Mouse (Mus musculus) kidney, embryonic 14.5 days (tissue): ENCODE measurements around the gene Heph. TPM values are rescaled to one million over a fixed set of nuclear protein-coding genes. Genes with fewer than 3 reads are reported as not detected.
"Not testable (repeated sequence)": the region's sequence is repeated elsewhere in the genome, so short reads cannot be mapped to it uniquely, and the experiment has no call there.

Experiments
- ATAC-seq: fragments of 200-750 bp; cut with Nextera tagmentation; 2 replicates; pipeline ENCODE4 v1.8.0; 2017; ENCODE audit warnings: moderate number of reproducible peaks, mild to moderate bottlenecking, moderate TSS enrichment, moderate library complexity; ENCODE audit not compliant: low FRiP score, low TSS enrichment
- H3K27ac ChIP-seq: fragments of 300-500 bp; sonication (generic); 2 replicates; pipeline ENCODE4 v1.5.1; 2014; ENCODE audit warnings: low read depth, mild to moderate bottlenecking, low read length, moderate library complexity, mixed read lengths
- H3K27me3 ChIP-seq: fragments of 300-500 bp; sonication (generic); 2 replicates; pipeline ENCODE4 v1.6.1; 2014; ENCODE audit warnings: mild to moderate bottlenecking, low read length; ENCODE audit not compliant: control insufficient read depth, insufficient read depth
- H3K36me3 ChIP-seq: fragments of 300-500 bp; sonication (generic); 2 replicates; pipeline ENCODE4 v1.6.1; 2014; ENCODE audit warnings: low read length, mixed read lengths; ENCODE audit not compliant: control insufficient read depth, insufficient read depth
- H3K4me1 ChIP-seq: fragments of 300-500 bp; sonication (generic); 2 replicates; pipeline ENCODE4 v1.6.1; 2014; ENCODE audit warnings: low read length, mixed read lengths; ENCODE audit not compliant: control insufficient read depth, insufficient read depth
- H3K4me2 ChIP-seq: fragments of 300-500 bp; sonication (generic); replicated peaks from 2 replicates; pipeline ENCODE4 v1.6.1; 2014; ENCODE audit warnings: low read depth, mild to moderate bottlenecking, low read length
- H3K4me3 ChIP-seq: fragments of 300-500 bp; sonication (generic); 2 replicates; pipeline ENCODE4 v1.5.1; 2014; ENCODE audit warnings: mild to moderate bottlenecking, low read length
- H3K9ac ChIP-seq: fragments of 300-500 bp; sonication (generic); 2 replicates; pipeline ENCODE4 v1.6.1; 2014; ENCODE audit warnings: low read depth, mild to moderate bottlenecking, low read length, moderate library complexity
- H3K9me3 ChIP-seq: fragments of 300-500 bp; sonication (generic); 2 replicates; pipeline ENCODE4 v1.6.1; 2016; ENCODE audit warnings: low read length; ENCODE audit not compliant: control insufficient read depth
- WGBS: fragments of 180-500 bp; shearing (Covaris S2); extraction: QIAGEN DNeasy Blood & Tissue Kit; methylation state at CpG from one replicate; pipeline ENCODE4 v1.1.7; 2014; 5-methylcytosine and 5-hydroxymethylcytosine counted together
- polyA plus RNA-seq: library from polyadenylated mRNA; unstranded; fragments of >200 nt; fragmentation: Nextera tagmentation; extraction: Ambion mirVana; gene quantifications from 2 replicates; pipeline ENCODE4 v1.2.1, GENCODE M21; 2014

The Heph gene
- 10.9 and 24.5 TPM in 2 replicates for polyA plus RNA-seq

DNA sequence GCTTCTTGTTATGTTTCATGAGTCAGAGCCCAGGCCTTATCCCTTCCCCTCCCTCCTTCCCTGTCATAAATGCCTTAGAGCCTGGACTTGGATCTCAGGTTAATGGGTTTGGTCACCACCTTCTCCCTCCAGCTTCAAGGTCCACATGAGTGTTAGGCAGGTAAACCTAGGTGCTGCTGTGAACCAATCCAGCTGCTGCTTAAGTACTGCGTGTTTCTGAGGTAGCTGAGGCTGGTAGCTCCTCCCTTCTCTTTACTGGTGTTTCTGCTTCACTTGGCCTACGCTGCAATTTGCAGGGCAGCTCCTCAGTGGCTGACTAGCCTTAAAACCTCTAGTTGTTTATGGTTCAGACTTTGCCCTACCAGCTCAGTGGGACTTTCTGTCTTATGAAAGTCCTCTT is at the start of gene Heph:
Gene Heph (plus strand): TSS at position 211 of the 400 bp plus-strand sequence.
- H3K36me3 ChIP-seq = no peaks in the 10 kb centered on the region
- peak within 1 kb of the TSS; percentile 41 for H3K4me3 ChIP-seq
- peak within 1 kb of the TSS; percentile 38 for H3K4me2 ChIP-seq
- no peaks in the 10 kb centered on the region for H3K9me3 ChIP-seq
- no peaks in the 10 kb centered on the region for H3K4me1 ChIP-seq
- peak within 1 kb of the TSS; percentile 50; the same call in 1 of the 2 replicates for H3K9ac ChIP-seq
- WGBS = 61% methylated on average over 2 of the region's 2 CpGs
- H3K27me3 ChIP-seq = no peaks in the 10 kb centered on the region
- no peak within 1 kb of the TSS for H3K27ac ChIP-seq
- peak; percentile 60; the same call in 1 of the 2 replicates for ATAC-seq

DNA sequence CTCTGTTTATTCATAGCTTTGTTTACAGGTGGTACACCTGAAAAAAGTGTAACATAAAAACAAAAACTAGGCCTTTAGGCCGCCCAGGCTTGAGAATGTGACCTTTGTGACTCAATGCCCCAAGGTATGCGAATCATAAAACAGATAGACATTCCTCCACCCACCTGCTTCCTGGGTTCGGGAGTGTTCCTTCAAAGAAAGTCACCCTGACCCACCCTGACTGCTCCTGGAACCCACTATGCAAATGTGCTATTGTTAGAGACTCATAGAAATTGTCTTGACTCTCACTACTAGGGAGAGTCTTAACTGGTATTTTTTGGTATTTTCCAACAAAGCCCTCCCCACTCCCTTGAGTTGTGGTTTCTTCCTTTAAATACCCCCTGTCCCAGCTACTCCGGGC is 39.8 kb upstream of the Heph start:
- H3K36me3 ChIP-seq, H3K9me3 ChIP-seq, H3K27ac ChIP-seq, H3K4me1 ChIP-seq, H3K9ac ChIP-seq, H3K4me3 ChIP-seq, H3K27me3 ChIP-seq, H3K4me2 ChIP-seq, ATAC-seq: not testable (repeated sequence)
- WGBS = 80% methylated on average over 4 of the region's 4 CpGs

GRCm38 (mm10) chrX:96416970-96417369 is 38.2 kb upstream of the Heph start:
- WGBS = 88% methylated on average over 1 of the region's 1 CpGs
- no peak overlapping the region for H3K4me3 ChIP-seq
- no peak overlapping the region for H3K4me2 ChIP-seq
- ATAC-seq = no peak
- no peak overlapping the region for H3K27ac ChIP-seq
- H3K9me3 ChIP-seq = no peaks in the 10 kb centered on the region
- H3K36me3 ChIP-seq = no peaks in the 10 kb centered on the region
- no peaks in the 10 kb centered on the region for H3K4me1 ChIP-seq
- no peaks in the 10 kb centered on the region for H3K27me3 ChIP-seq
- H3K9ac ChIP-seq = no peak overlapping the region

DNA sequence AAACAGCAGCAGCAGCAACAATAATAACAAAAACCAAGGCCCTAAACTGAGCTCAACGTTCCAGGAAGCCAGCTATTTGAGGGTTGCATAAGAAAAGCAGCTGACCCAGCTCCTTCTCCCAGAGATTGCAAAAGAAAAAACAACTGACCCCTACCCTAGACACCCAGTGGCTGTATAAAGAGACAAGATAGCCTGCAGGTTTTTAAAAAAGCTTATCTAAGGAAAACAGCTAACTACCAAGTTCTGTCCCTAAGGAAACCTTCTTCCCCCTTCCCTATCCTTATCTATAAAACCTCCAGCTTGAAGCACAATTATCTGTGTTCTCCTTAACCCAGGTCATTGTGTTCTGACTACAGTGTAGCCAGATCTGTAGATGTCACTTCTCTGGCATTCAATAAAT is 37.4 kb upstream of the Heph start:
- ATAC-seq = no peak
- H3K27ac ChIP-seq = no peak overlapping the region
- H3K27me3 ChIP-seq = no peaks in the 10 kb centered on the region
- H3K4me3 ChIP-seq = no peak overlapping the region
- WGBS = 53% methylated on average over 1 of the region's 1 CpGs
- H3K9me3 ChIP-seq = no peaks in the 10 kb centered on the region
- no peaks in the 10 kb centered on the region for H3K36me3 ChIP-seq
- no peaks in the 10 kb centered on the region for H3K4me1 ChIP-seq
- H3K4me2 ChIP-seq = no peak overlapping the region
- H3K9ac ChIP-seq = no peak overlapping the region

GRCm38 (mm10) chrX:96419383-96419782 is 35.8 kb upstream of the Heph start:
- no peak for ATAC-seq
- no peak overlapping the region for H3K4me3 ChIP-seq
- no peak overlapping the region for H3K27ac ChIP-seq
- no peak overlapping the region for H3K9ac ChIP-seq
- no peak overlapping the region for H3K4me2 ChIP-seq
- H3K4me1 ChIP-seq = no peaks in the 10 kb centered on the region
- no peaks in the 10 kb centered on the region for H3K9me3 ChIP-seq
- no peaks in the 10 kb centered on the region for H3K36me3 ChIP-seq
- H3K27me3 ChIP-seq = no peaks in the 10 kb centered on the region

DNA sequence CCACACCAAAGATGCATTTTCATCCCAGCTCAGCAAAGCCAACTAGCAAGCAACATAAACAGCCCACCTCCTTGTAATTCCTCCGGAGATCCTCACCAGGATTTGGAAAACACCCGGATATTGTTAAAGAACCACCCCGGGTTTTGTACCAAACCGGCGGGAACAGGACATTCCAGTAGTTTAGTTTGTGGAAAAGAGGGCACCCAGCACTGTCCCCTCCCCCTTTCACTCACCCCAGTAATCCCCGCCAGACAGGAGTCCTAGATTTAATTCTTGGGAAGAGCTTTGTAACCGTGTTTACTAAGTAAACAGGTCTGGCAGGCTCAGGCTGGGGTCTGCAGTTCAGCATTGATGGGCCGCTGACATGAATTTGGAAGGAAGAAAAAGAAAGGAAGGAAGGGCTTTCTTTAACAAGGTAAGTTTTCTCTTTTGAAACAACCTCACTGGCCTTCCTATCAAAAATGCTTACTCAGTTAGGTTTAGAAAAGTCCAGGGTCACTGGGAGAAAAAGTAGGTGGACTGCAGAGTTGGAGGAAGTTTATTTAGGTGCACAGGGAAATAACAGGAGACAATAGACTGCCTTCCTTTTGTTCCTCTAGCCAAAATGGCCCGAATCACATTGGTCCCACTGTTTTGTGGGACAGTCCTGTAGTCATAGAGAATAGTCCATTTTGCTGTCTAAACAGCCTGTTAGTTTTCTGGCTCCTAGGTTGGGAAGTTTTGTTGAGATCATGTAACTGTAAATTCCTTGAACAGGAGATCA is 1.2 kb downstream of the Heph start, which contains the start of gene Hsf3:
Gene Hsf3 (minus strand): TSS at position 94 of the 763 bp plus-strand sequence.
- Histone ChIP-seq H3K36me3 (no peaks in the 10 kb centered on the region), H3K4me3 (peak within 1 kb of the TSS; percentile 41), H3K27me3 (no peaks in the 10 kb centered on the region), H3K9ac (peak within 1 kb of the TSS; percentile 50; the same call in 1 of the 2 replicates), H3K27ac (no peak within 1 kb of the TSS), H3K4me1 (no peaks in the 10 kb centered on the region), H3K9me3 (no peaks in the 10 kb centered on the region), H3K4me2 (peak within 1 kb of the TSS; percentile 38)
- ATAC-seq = peak; percentile 93
- 29% methylated on average over 9 of the region's 9 CpGs for WGBS

DNA sequence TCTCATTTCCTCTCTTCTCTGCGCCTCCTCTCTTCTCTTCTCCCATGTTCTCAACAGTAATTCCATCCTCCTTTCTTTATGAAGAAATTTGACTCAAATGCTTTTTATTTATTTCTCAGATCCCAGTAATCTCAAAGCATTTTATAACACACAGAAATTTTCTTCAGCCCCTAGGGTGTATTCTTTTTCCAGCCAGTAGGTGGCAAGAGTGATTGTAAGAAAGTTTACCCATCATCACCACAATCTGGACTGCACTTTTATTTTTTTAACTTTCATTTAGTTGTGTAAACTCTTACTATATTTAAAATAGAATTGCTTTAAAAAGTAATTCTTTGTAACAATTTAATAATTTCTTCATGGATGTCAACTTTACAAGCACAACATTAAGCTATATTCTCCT is 46.4 kb downstream of the Heph start:
- H3K4me1 ChIP-seq = no peaks in the 10 kb centered on the region
- WGBS = 50% methylated on average over 1 of the region's 1 CpGs
- no peaks in the 10 kb centered on the region for H3K9me3 ChIP-seq
- no peak overlapping the region for H3K9ac ChIP-seq
- no peak overlapping the region for H3K27ac ChIP-seq
- no peaks in the 10 kb centered on the region for H3K36me3 ChIP-seq
- no peaks in the 10 kb centered on the region for H3K27me3 ChIP-seq
- no peak for ATAC-seq
- no peak overlapping the region for H3K4me3 ChIP-seq
- H3K4me2 ChIP-seq = no peak overlapping the region

Other genes starting within 250 kb of the Heph start
- not detected in 2 replicates for gene Vsig4, start 161.9 kb upstream of the Heph start, polyA plus RNA-seq
- 0.14 and 0.34 TPM in 2 replicates for gene Hsf3, start 935 bp downstream of the Heph start, polyA plus RNA-seq